Mouse (Mus musculus): ENCODE measurements around the gene Tfeb. TPM values are rescaled to one million over a fixed set of nuclear protein-coding genes. Genes with fewer than 3 reads are reported as not detected.

Gene Tfeb
- polyA plus RNA-seq, 1 experiment from 2014 or later, result 30.7 TPM

DNA sequence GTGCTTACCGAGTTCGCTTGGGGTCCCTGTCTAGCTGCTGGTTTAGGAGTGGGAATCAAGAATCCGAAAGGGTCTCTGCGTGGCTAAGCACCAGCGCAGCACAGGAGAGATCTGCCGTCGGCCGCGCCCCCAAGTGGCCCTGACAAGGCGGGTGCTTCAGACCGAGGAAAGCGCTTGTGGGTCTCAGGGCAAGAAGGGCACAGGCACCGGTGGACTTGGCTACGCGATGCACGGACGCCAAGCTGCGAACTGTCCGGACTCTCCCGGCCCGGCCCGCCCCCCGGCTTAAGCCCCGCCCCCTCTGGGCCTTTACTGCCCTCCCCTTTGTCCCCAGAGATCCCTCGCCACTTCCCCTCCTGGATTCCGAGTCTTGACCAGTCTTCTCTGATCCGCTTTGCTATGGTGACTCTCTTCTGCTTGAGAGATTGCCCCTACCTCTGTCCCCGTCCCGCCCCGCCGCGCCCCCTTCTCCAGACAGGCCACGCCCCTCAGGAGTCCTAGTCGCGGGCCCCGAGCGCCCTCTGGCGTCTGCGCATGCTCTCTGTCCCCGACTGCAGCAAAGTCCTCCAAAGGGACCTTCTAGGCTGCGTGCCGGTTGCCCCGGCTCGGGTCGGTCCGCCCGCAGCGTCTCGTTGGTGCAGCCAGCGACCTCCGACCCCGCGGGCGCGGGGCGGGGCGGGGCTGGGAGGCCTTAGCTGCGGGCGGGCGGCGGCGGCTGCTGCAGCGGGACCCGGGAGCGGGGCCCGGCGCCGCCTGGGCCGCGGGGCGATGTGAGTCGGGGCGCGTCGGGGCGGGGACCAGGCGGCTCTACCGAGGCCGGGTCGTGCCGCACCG is 42.1 kb upstream of the Tfeb start, which contains the start of gene Prickle4:
Gene Prickle4, minus strand, starts transcription at position 234 of the 834 bp plus-strand sequence.
- Histone ChIP-seq H3K27me3 (replicated peaks; ENCODE audit: control insufficient read depth, insufficient read depth, low read length) (no peaks in the 10 kb centered on the region), H3K27ac (ENCODE audit: low read length) (peak within 1 kb of the TSS; percentile 45; the same call in 1 of the 2 replicates), H3K4me2 (ENCODE audit: low read depth, low read length) (peak within 1 kb of the TSS; percentile 81), H3K4me3 (ENCODE audit: low read length) (peak within 1 kb of the TSS; percentile 75), H3K9me3 (ENCODE audit: control insufficient read depth, low read length) (no peaks in the 10 kb centered on the region), H3K4me1 (ENCODE audit: control insufficient read depth, insufficient read depth, low read length) (peaks cover 8% of the 10 kb centered on the region; the same call in 1 of the 2 replicates), H3K36me3 (ENCODE audit: control insufficient read depth, insufficient read depth, low read length) (no peaks in the 10 kb centered on the region), H3K9ac (ENCODE audit: low read depth, low read length) (peak within 1 kb of the TSS; percentile 84)
- ATAC-seq, result peak; percentile 93
- under 1% methylated on average over 80 of the region's 82 CpGs for WGBS

DNA sequence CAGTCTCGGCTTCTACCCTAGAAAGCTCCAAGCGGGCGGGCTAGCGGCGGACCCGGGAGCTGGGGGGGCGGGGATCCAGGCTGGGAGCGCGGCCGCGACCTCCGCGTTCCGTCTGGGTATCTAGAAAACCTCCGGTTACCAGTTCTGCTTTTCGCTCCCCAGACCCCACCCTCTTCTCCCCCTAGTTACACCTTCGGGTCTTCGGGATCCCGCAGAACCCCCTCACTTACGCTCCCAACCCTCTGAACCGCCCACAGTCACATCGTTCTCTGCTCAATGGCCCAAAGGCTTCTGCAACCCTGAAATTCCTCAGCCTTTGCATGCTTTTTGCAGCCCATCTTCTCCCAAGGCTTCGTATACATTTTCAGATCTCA is 41.5 kb upstream of the Tfeb start:
- Histone ChIP-seq H3K4me1 (ENCODE audit: control insufficient read depth, insufficient read depth, low read length) (peaks cover 14% of the 10 kb centered on the region; the same call in 1 of the 2 replicates), H3K27me3 (replicated peaks; ENCODE audit: control insufficient read depth, insufficient read depth, low read length) (no peaks in the 10 kb centered on the region), H3K4me3 (ENCODE audit: low read length) (peak overlapping the region; percentile 75), H3K4me2 (ENCODE audit: low read depth, low read length) (peak overlapping the region; percentile 81), H3K9ac (ENCODE audit: low read depth, low read length) (peak overlapping the region; percentile 84), H3K27ac (ENCODE audit: low read length) (peak overlapping the region; percentile 14; the same call in 1 of the 2 replicates), H3K36me3 (ENCODE audit: control insufficient read depth, insufficient read depth, low read length) (no peaks in the 10 kb centered on the region), H3K9me3 (ENCODE audit: control insufficient read depth, low read length) (no peaks in the 10 kb centered on the region)
- under 1% methylated on average over 15 of the region's 23 CpGs for WGBS
- no peak; the same call in 1 of the 2 replicates for ATAC-seq

DNA sequence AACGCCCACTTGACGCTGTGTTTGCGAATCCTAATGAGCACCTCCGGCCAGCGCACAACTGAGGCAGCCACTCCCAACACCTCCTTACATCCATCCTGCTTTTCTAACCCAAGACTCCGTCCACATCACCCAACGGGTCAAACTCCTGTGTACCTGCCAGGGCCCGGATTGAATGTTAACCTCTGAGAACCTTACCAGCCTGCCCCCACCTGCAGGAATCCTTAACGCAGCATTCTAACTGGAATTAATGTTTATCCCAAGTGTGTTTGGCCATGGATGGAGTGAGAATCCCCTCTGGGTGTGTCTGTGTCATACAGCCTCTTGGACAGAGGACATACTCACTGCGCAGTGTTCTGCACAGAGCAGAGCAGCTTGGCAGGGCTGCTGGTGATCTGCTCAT is 38.7 kb upstream of the Tfeb start:
- Histone ChIP-seq H3K36me3 (ENCODE audit: control insufficient read depth, insufficient read depth, low read length) (0 out of 2 replicates have a peak, but pooled peaks cover 5% of the 10 kb centered on the region), H3K9ac (ENCODE audit: low read depth, low read length) (no peak overlapping the region), H3K9me3 (ENCODE audit: control insufficient read depth, low read length) (no peaks in the 10 kb centered on the region), H3K4me3 (ENCODE audit: low read length) (no peak overlapping the region), H3K27me3 (replicated peaks; ENCODE audit: control insufficient read depth, insufficient read depth, low read length) (no peaks in the 10 kb centered on the region), H3K4me2 (ENCODE audit: low read depth, low read length) (no peak overlapping the region), H3K27ac (ENCODE audit: low read length) (no peak overlapping the region), H3K4me1 (ENCODE audit: control insufficient read depth, insufficient read depth, low read length) (peaks cover 14% of the 10 kb centered on the region; the same call in 1 of the 2 replicates)
- WGBS, result 88% methylated on average over 10 of the region's 10 CpGs
- ATAC-seq, result no peak

DNA sequence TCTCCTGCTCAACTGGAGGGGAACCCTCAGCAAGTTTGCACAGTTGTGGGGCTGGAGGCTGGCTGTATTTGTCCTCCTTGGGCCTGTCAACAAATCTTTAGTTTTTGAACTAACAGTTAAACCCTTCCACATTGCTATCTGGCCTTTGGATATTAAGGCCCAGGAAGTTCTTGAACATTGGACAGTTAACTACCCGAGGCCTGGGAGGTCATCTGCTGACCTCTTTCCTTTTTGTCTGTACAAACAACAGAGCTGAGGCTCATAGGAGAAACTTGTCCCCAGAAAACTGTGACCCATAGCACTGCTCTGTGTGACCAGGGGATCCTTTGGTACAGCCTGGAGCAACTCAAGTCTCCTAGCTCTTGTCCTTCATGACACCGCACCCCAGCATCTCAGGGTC is 37.8 kb upstream of the Tfeb start:
- no peak for ATAC-seq
- Histone ChIP-seq H3K9me3 (ENCODE audit: control insufficient read depth, low read length) (no peaks in the 10 kb centered on the region), H3K4me2 (ENCODE audit: low read depth, low read length) (0 out of 2 replicates have a peak overlapping the region, but pooled peaks have one; percentile 3), H3K4me3 (ENCODE audit: low read length) (no peak overlapping the region), H3K27ac (ENCODE audit: low read length) (no peak overlapping the region), H3K4me1 (ENCODE audit: control insufficient read depth, insufficient read depth, low read length) (peaks cover 14% of the 10 kb centered on the region; the same call in 1 of the 2 replicates), H3K36me3 (ENCODE audit: control insufficient read depth, insufficient read depth, low read length) (0 out of 2 replicates have a peak, but pooled peaks cover 6% of the 10 kb centered on the region), H3K27me3 (replicated peaks; ENCODE audit: control insufficient read depth, insufficient read depth, low read length) (no peaks in the 10 kb centered on the region), H3K9ac (ENCODE audit: low read depth, low read length) (no peak overlapping the region)
- 65% methylated on average over 2 of the region's 2 CpGs for WGBS

DNA sequence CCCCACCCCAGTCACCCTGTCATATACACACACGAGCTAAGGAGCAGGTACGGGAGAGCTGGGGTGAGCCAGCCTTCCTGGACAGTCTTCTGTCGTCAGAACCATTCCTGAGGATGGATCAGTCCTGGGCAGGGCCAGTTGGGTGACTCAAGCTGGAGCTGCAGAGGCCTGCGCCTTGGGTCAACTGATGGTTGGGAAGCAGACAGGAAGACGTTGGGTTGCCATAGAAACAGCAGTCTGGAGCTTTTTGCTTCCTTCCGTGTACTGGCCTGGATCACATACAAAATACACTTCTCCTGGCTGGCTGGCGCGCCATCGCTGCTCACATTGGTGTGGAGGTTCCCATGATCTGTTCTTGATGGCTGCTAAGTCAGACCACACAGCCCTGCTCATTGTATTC is 35.0 kb upstream of the Tfeb start:
- Histone ChIP-seq H3K9me3 (ENCODE audit: control insufficient read depth, low read length) (no peaks in the 10 kb centered on the region), H3K4me2 (ENCODE audit: low read depth, low read length) (no peak overlapping the region), H3K9ac (ENCODE audit: low read depth, low read length) (no peak overlapping the region), H3K27ac (ENCODE audit: low read length) (no peak overlapping the region), H3K4me3 (ENCODE audit: low read length) (no peak overlapping the region), H3K36me3 (ENCODE audit: control insufficient read depth, insufficient read depth, low read length) (0 out of 2 replicates have a peak, but pooled peaks cover 6% of the 10 kb centered on the region), H3K27me3 (replicated peaks; ENCODE audit: control insufficient read depth, insufficient read depth, low read length) (no peaks in the 10 kb centered on the region), H3K4me1 (ENCODE audit: control insufficient read depth, insufficient read depth, low read length) (peaks cover 17% of the 10 kb centered on the region)
- ATAC-seq, result no peak
- 72% methylated on average over 9 of the region's 9 CpGs for WGBS

DNA sequence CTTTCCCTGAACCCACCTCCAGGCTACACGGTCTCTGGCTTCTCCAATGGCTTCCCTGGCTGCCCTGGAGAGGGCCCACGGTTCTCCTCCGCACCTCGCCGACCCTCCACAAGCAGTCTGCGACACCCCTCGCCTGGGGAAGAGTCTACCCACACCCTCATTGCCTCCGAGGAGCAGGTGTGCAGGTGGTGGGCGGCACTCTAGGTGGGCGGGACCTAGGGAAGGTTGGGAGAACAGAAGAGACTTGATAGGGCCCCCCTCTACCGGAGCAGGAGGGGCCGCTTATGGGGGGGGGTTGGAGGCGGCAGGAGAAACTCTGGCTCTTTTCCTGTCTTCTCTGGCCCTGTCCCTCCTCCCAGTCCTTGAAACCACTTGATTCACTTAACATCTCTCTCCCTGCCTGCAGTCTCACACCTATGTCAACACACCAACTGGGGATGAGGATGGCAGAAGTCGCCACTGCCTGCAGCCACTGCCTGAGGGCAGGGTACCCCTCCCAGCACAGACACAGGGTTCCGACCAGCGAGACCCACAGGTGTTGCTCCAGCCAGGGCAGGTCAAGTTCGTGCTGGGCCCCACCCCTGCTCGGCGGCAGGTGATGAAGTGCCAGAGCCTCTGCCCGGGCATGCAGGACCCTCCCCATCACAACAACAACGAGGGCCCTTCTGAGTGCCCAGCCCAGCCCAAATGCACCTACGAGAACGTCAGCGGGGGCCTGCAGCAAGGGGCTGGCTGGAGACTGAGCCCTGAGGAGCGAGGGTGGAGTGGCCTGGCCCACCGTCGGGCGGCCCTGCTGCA is 34.1 kb upstream of the Tfeb start:
- Histone ChIP-seq H3K4me3 (ENCODE audit: low read length) (no peak overlapping the region), H3K36me3 (ENCODE audit: control insufficient read depth, insufficient read depth, low read length) (0 out of 2 replicates have a peak, but pooled peaks cover 6% of the 10 kb centered on the region), H3K9ac (ENCODE audit: low read depth, low read length) (no peak overlapping the region), H3K9me3 (ENCODE audit: control insufficient read depth, low read length) (no peaks in the 10 kb centered on the region), H3K4me1 (ENCODE audit: control insufficient read depth, insufficient read depth, low read length) (peaks cover 17% of the 10 kb centered on the region), H3K4me2 (ENCODE audit: low read depth, low read length) (no peak overlapping the region), H3K27ac (ENCODE audit: low read length) (no peak overlapping the region), H3K27me3 (replicated peaks; ENCODE audit: control insufficient read depth, insufficient read depth, low read length) (no peaks in the 10 kb centered on the region)
- ATAC-seq, result no peak
- 47% methylated on average over 28 of the region's 28 CpGs for WGBS

DNA sequence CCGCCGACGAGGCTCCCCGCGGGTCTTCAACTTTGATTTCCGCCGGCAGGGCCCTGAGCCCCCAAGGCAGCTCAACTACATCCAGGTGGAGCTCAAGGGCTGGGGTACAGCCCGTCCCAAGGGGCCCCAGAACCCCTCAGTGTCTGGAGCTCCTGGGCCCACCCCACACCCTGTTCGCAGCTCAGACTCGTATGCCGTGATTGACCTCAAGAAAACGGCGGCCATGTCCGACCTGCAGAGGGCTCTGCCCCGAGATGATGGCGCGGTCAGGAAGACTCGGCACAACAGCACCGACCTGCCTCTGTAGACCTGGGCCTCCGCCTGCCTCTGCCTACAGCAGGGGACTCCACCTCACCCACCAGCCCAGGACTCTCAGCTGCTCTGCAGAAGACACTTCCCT is 33.3 kb upstream of the Tfeb start:
- Histone ChIP-seq H3K36me3 (ENCODE audit: control insufficient read depth, insufficient read depth, low read length) (0 out of 2 replicates have a peak, but pooled peaks cover 6% of the 10 kb centered on the region), H3K4me2 (ENCODE audit: low read depth, low read length) (no peak overlapping the region), H3K27ac (ENCODE audit: low read length) (no peak overlapping the region), H3K4me3 (ENCODE audit: low read length) (no peak overlapping the region), H3K9me3 (ENCODE audit: control insufficient read depth, low read length) (no peaks in the 10 kb centered on the region), H3K4me1 (ENCODE audit: control insufficient read depth, insufficient read depth, low read length) (peaks cover 19% of the 10 kb centered on the region), H3K9ac (ENCODE audit: low read depth, low read length) (no peak overlapping the region), H3K27me3 (replicated peaks; ENCODE audit: control insufficient read depth, insufficient read depth, low read length) (no peaks in the 10 kb centered on the region)
- no peak for ATAC-seq
- WGBS, result 52% methylated on average over 20 of the region's 20 CpGs

DNA sequence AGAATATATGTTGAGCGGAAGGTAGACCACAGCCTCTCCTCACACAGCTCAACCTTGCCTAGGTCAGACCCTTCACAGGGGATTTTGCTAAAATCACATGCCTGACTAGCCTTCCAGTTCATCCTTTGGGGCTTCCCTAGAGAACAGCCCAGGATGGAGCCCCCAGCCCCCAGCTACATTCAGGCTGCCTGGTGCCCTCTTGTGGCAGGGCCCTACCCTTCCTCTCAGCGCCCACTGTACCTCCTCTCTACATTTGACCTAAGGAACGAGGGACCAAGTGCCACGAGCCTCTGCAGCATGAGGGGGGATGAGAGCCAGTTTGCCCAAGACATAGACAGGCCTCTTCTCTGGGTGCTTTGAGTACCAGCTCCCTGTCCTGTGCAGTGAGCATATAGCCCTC is 32.1 kb upstream of the Tfeb start:
- H3K27ac ChIP-seq (ENCODE audit: low read length), result no peak overlapping the region
- H3K4me2 ChIP-seq (ENCODE audit: low read depth, low read length), result no peak overlapping the region
- H3K4me1 ChIP-seq (ENCODE audit: control insufficient read depth, insufficient read depth, low read length), result peaks cover 15% of the 10 kb centered on the region
- no peaks in the 10 kb centered on the region for H3K27me3 ChIP-seq (replicated peaks; ENCODE audit: control insufficient read depth, insufficient read depth, low read length)
- H3K9ac ChIP-seq (ENCODE audit: low read depth, low read length), result no peak overlapping the region
- no peak for ATAC-seq
- H3K36me3 ChIP-seq (ENCODE audit: control insufficient read depth, insufficient read depth, low read length), result 0 out of 2 replicates have a peak, but pooled peaks cover 6% of the 10 kb centered on the region
- H3K4me3 ChIP-seq (ENCODE audit: low read length), result no peak overlapping the region
- WGBS, result 81% methylated on average over 4 of the region's 4 CpGs
- H3K9me3 ChIP-seq (ENCODE audit: control insufficient read depth, low read length), result no peaks in the 10 kb centered on the region

DNA sequence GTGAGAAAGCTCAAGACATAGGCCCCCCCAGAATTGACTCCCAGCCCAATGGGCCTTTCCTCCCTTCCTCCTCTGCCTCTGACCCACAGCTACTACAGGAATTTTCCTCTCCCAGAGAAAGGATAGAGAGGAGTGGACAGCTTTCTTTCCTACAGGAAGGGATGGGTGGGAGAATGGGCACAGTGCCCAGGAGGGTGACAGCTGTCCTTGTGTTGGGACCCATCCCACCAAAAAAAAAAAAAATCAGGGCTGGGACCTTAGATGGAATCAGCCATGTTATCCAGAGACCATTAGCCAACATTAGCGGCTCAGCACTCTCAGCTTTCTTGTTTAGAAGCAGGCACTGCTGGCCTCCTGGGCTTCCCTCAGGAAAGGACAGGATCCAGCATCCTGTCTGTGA is 30.6 kb upstream of the Tfeb start:
- 67% methylated on average over 1 of the region's 1 CpGs for WGBS
- Histone ChIP-seq H3K9me3 (ENCODE audit: control insufficient read depth, low read length) (no peaks in the 10 kb centered on the region), H3K36me3 (ENCODE audit: control insufficient read depth, insufficient read depth, low read length) (0 out of 2 replicates have a peak, but pooled peaks cover 6% of the 10 kb centered on the region)

More for the DNA sequence above, 30.6 kb upstream of the Tfeb start:
- no peaks in the 10 kb centered on the region for H3K27me3 ChIP-seq (replicated peaks; ENCODE audit: control insufficient read depth, insufficient read depth, low read length)
- no peak overlapping the region for H3K4me3 ChIP-seq (ENCODE audit: low read length)
- no peak for ATAC-seq
- H3K4me1 ChIP-seq (ENCODE audit: control insufficient read depth, insufficient read depth, low read length), result peaks cover 8% of the 10 kb centered on the region
- no peak overlapping the region for H3K27ac ChIP-seq (ENCODE audit: low read length)
- H3K9ac ChIP-seq (ENCODE audit: low read depth, low read length), result no peak overlapping the region
- no peak overlapping the region for H3K4me2 ChIP-seq (ENCODE audit: low read depth, low read length)

Measured in intestine, embryonic 16.5 days (tissue).